Mouse (Mus musculus): Measurements from ENCODE around the gene Sec24d.

DNA sequence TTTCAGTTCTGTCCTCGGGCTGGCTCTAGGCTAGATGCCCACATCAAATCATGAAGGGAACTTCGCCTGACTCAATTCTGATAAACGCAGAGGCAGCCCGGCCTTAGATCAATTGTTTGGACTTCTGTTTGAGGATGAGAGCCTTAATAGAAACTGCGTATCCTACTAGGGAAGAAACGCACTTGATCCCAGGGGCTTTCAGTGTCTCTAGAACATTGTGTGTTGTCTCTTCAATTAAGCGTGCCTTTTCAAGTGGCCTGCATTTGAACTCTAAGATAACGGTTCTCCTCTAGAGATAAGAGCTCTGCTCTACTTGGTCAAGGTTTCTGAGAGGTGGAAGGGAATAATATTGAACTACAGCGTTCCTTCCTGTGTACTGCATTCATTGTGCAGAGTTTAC is 49.8 kb downstream of the Sec24d start:
- no peak for TF ChIP-seq CTCF (IDR thresholded peaks at IDR 0.05)
- no peak for TF ChIP-seq EP300 (IDR thresholded peaks at IDR 0.05)

Data from lung, postnatal 0 days (tissue).